Mouse (Mus musculus) thymus, adult 2 months (tissue): ENCODE data around the gene Ankrd13b.

Experiments
- CTCF ChIP-seq: fragments of 200-500 bp; IDR thresholded peaks from 2 replicates; pipeline ENCODE4 v1.5.1; 2012; ENCODE audit warnings: mild to moderate bottlenecking, control low read depth, low read length, moderate library complexity, borderline replicate concordance; ENCODE audit not compliant: control insufficient read depth, poor library complexity, insufficient read depth; ENCODE audit errors: extremely low read depth
- POLR2A ChIP-seq: fragments of 200-500 bp; IDR thresholded peaks from 2 replicates; pipeline ENCODE4 v1.6.1; 2012; ENCODE audit warnings: mild to moderate bottlenecking, low read length, control low read depth, moderate library complexity; ENCODE audit not compliant: control insufficient read depth, poor library complexity, insufficient read depth; ENCODE audit errors: extremely low read depth

DNA sequence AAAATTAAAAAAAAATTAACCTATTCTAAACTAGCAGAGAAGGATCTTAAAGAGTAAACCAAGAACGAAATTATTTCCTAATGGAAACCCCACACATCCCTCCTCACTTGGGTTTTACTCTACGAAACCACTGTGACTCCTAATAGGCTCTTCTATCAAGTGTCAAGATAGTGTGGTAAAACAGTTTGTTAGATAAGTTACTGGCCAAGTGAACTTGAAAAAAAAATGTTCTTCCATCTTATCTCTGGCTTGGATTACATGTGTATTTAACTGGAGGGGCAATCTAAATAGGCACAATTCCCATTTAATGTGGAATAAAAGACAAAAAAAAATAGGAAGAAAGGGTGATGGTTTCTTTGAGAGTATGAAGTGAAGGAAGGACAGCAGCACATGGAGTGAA lies 41.4 kb upstream of the Ankrd13b start:
- TF ChIP-seq CTCF = no peak
- TF ChIP-seq POLR2A = no peak
